Mouse (Mus musculus) olfactory bulb, adult 2 months (tissue): ENCODE data around the gene Gstp1.

Experiments used
- CTCF ChIP-seq: fragments of 200-500 bp; IDR thresholded peaks from 2 replicates; pipeline ENCODE4 v1.5.1; 2012; ENCODE audit warnings: low read depth, mild to moderate bottlenecking, low read length, moderate library complexity; ENCODE audit not compliant: insufficient read depth
- POLR2A ChIP-seq: fragments of 200-500 bp; IDR thresholded peaks from 2 replicates; pipeline ENCODE4 v1.6.1; 2012; ENCODE audit warnings: mild to moderate bottlenecking, low read depth, low read length, moderate library complexity; ENCODE audit not compliant: insufficient read depth

DNA sequence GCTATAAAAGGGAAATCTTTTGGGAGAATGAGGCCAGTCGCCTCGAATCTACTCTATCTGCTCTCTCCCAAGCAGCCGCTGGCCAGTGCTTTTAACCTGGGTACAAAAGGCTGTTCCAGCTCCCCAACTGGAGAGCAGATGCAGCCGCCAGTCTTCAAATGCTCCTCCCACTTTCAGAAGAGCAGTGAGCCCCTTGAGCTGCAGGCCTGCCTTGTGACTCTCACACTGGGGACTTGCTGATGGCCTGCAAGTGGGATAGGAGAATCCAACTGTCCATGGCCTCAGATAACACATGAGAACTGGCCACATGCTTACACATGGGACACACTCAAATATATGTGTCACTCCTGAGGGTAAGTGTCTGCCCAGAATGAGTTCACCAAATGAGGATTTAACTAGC lies 18.9 kb upstream of the Gstp1 start:
- no peak for TF ChIP-seq POLR2A
- TF ChIP-seq CTCF = no peak
